Mouse (Mus musculus): ENCODE data around the gene Lrrc55. TPM values are rescaled to one million over a fixed set of nuclear protein-coding genes. Genes with fewer than 3 reads are reported as not detected.
A peak's percentile ranks its signal among the peaks of the same experiment; 100 is the strongest.

Lrrc55 gene
- polyA plus RNA-seq, 1 experiment: not detected

- Histone ChIP-seq H3K27ac (ENCODE audit: insufficient read depth, low read length) (no peak overlapping the region), H3K9me3 (replicated peaks; ENCODE audit: control insufficient read depth, insufficient read depth, low read length, poor library complexity, severe bottlenecking) (no peaks in the 10 kb centered on the region), H3K4me3 (ENCODE audit: low read depth, low read length) (no peak overlapping the region), H3K36me3 (ENCODE audit: control insufficient read depth, insufficient read depth, low read length, poor library complexity, severe bottlenecking) (no peaks in the 10 kb centered on the region), H3K9ac (ENCODE audit: low read depth, poor library complexity, severe bottlenecking) (no peak overlapping the region), H3K4me1 (ENCODE audit: control insufficient read depth, insufficient read depth, low read length) (no peaks in the 10 kb centered on the region), H3K27me3 (ENCODE audit: control insufficient read depth, insufficient read depth, low read length, poor library complexity, severe bottlenecking) (no peaks in the 10 kb centered on the region)
- TF ChIP-seq EP300 (IDR thresholded peaks at IDR 0.05; ENCODE audit: insufficient read depth, low read depth, low read length): no peak
- no peak for TF ChIP-seq CTCF (IDR thresholded peaks at IDR 0.05; ENCODE audit: low read depth, low read length)
- TF ChIP-seq POLR2A (IDR thresholded peaks at IDR 0.05; ENCODE audit: insufficient read depth, low read length): no peak
Measured at GRCm38 (mm10) chr2:85132204-85132603, 64.8 kb downstream of the Lrrc55 start.

DNA sequence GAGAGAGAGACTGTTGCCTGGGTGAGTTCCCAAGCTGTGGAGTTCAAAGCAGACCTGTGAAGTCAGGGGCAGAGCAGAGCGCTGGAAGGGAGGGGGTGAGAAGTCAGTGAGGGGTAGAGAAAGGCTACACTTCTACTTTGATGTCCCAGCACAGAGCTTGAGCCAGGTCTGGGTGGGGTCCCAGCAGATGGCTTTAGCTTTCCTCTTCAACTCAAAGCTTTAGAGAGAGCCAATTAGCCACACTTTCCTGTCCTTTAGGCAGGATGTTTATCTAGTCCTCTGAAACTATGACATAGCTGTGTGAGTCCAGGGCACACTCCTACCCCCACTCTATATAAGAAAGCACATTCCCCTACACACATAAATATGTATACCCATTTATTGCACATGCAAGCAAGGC lies 65.3 kb downstream of the Lrrc55 start:
- H3K27me3 ChIP-seq (ENCODE audit: control insufficient read depth, insufficient read depth, low read length, poor library complexity, severe bottlenecking): no peaks in the 10 kb centered on the region
- H3K27ac ChIP-seq (ENCODE audit: insufficient read depth, low read length): no peak overlapping the region
- H3K9ac ChIP-seq (ENCODE audit: low read depth, poor library complexity, severe bottlenecking): no peak overlapping the region
- H3K4me3 ChIP-seq (ENCODE audit: low read depth, low read length): no peak overlapping the region
- H3K4me1 ChIP-seq (ENCODE audit: control insufficient read depth, insufficient read depth, low read length): no peaks in the 10 kb centered on the region
- H3K36me3 ChIP-seq (ENCODE audit: control insufficient read depth, insufficient read depth, low read length, poor library complexity, severe bottlenecking): no peaks in the 10 kb centered on the region
- TF ChIP-seq CTCF (IDR thresholded peaks at IDR 0.05; ENCODE audit: low read depth, low read length): no peak
- TF ChIP-seq EP300 (IDR thresholded peaks at IDR 0.05; ENCODE audit: insufficient read depth, low read depth, low read length): no peak
- TF ChIP-seq POLR2A (IDR thresholded peaks at IDR 0.05; ENCODE audit: insufficient read depth, low read length): no peak
- no peaks in the 10 kb centered on the region for H3K9me3 ChIP-seq (replicated peaks; ENCODE audit: control insufficient read depth, insufficient read depth, low read length, poor library complexity, severe bottlenecking)

GRCm38 (mm10) chr2:85131226-85131625 lies 65.8 kb downstream of the Lrrc55 start:
- Histone ChIP-seq H3K9ac (ENCODE audit: low read depth, poor library complexity, severe bottlenecking) (no peak overlapping the region), H3K36me3 (ENCODE audit: control insufficient read depth, insufficient read depth, low read length, poor library complexity, severe bottlenecking) (no peaks in the 10 kb centered on the region), H3K27me3 (ENCODE audit: control insufficient read depth, insufficient read depth, low read length, poor library complexity, severe bottlenecking) (no peaks in the 10 kb centered on the region), H3K27ac (ENCODE audit: insufficient read depth, low read length) (no peak overlapping the region), H3K4me3 (ENCODE audit: low read depth, low read length) (no peak overlapping the region), H3K4me1 (ENCODE audit: control insufficient read depth, insufficient read depth, low read length) (no peaks in the 10 kb centered on the region), H3K9me3 (replicated peaks; ENCODE audit: control insufficient read depth, insufficient read depth, low read length, poor library complexity, severe bottlenecking) (no peaks in the 10 kb centered on the region)
- TF ChIP-seq POLR2A (IDR thresholded peaks at IDR 0.05; ENCODE audit: insufficient read depth, low read length) (no peak), CTCF (IDR thresholded peaks at IDR 0.05; ENCODE audit: low read depth, low read length) (no peak), EP300 (IDR thresholded peaks at IDR 0.05; ENCODE audit: insufficient read depth, low read depth, low read length) (no peak)

- no peaks in the 10 kb centered on the region for H3K4me1 ChIP-seq (ENCODE audit: control insufficient read depth, insufficient read depth, low read length)
- no peaks in the 10 kb centered on the region for H3K36me3 ChIP-seq (ENCODE audit: control insufficient read depth, insufficient read depth, low read length, poor library complexity, severe bottlenecking)
- H3K27me3 ChIP-seq (ENCODE audit: control insufficient read depth, insufficient read depth, low read length, poor library complexity, severe bottlenecking): no peaks in the 10 kb centered on the region
- H3K27ac ChIP-seq (ENCODE audit: insufficient read depth, low read length): no peak overlapping the region
- no peak overlapping the region for H3K4me3 ChIP-seq (ENCODE audit: low read depth, low read length)
- no peak for TF ChIP-seq CTCF (IDR thresholded peaks at IDR 0.05; ENCODE audit: low read depth, low read length)
- no peak for TF ChIP-seq EP300 (IDR thresholded peaks at IDR 0.05; ENCODE audit: insufficient read depth, low read depth, low read length)
- TF ChIP-seq POLR2A (IDR thresholded peaks at IDR 0.05; ENCODE audit: insufficient read depth, low read length): no peak
- no peaks in the 10 kb centered on the region for H3K9me3 ChIP-seq (replicated peaks; ENCODE audit: control insufficient read depth, insufficient read depth, low read length, poor library complexity, severe bottlenecking)
- no peak overlapping the region for H3K9ac ChIP-seq (ENCODE audit: low read depth, poor library complexity, severe bottlenecking)
Measured at GRCm38 (mm10) chr2:85129496-85129971, 67.5 kb downstream of the Lrrc55 start.

GRCm38 (mm10) chr2:85123869-85124535 lies 73.0 kb downstream of the Lrrc55 start:
- Histone ChIP-seq H3K4me3 (ENCODE audit: low read depth, low read length) (no peak overlapping the region), H3K27ac (ENCODE audit: insufficient read depth, low read length) (no peak overlapping the region), H3K27me3 (ENCODE audit: control insufficient read depth, insufficient read depth, low read length, poor library complexity, severe bottlenecking) (no peaks in the 10 kb centered on the region), H3K4me1 (ENCODE audit: control insufficient read depth, insufficient read depth, low read length) (no peaks in the 10 kb centered on the region), H3K9ac (ENCODE audit: low read depth, poor library complexity, severe bottlenecking) (no peak overlapping the region), H3K9me3 (replicated peaks; ENCODE audit: control insufficient read depth, insufficient read depth, low read length, poor library complexity, severe bottlenecking) (no peaks in the 10 kb centered on the region), H3K36me3 (ENCODE audit: control insufficient read depth, insufficient read depth, low read length, poor library complexity, severe bottlenecking) (no peaks in the 10 kb centered on the region)
- TF ChIP-seq POLR2A (IDR thresholded peaks at IDR 0.05; ENCODE audit: insufficient read depth, low read length) (no peak), CTCF (IDR thresholded peaks at IDR 0.05; ENCODE audit: low read depth, low read length) (peak; percentile 92)

- Histone ChIP-seq H3K9me3 (replicated peaks; ENCODE audit: control insufficient read depth, insufficient read depth, low read length, poor library complexity, severe bottlenecking) (no peaks in the 10 kb centered on the region), H3K9ac (ENCODE audit: low read depth, poor library complexity, severe bottlenecking) (no peak overlapping the region), H3K4me1 (ENCODE audit: control insufficient read depth, insufficient read depth, low read length) (no peaks in the 10 kb centered on the region), H3K27ac (ENCODE audit: insufficient read depth, low read length) (no peak overlapping the region), H3K36me3 (ENCODE audit: control insufficient read depth, insufficient read depth, low read length, poor library complexity, severe bottlenecking) (no peaks in the 10 kb centered on the region), H3K4me3 (ENCODE audit: low read depth, low read length) (no peak overlapping the region), H3K27me3 (ENCODE audit: control insufficient read depth, insufficient read depth, low read length, poor library complexity, severe bottlenecking) (no peaks in the 10 kb centered on the region)
- TF ChIP-seq EP300 (IDR thresholded peaks at IDR 0.05; ENCODE audit: insufficient read depth, low read depth, low read length) (no peak), POLR2A (IDR thresholded peaks at IDR 0.05; ENCODE audit: insufficient read depth, low read length) (no peak), CTCF (IDR thresholded peaks at IDR 0.05; ENCODE audit: low read depth, low read length) (no peak)
Measured at GRCm38 (mm10) chr2:85123187-85123868, 73.7 kb downstream of the Lrrc55 start.

Other genes with a start within 250 kb of the Lrrc55 start
- not detected in 2 replicates for gene Prg2, start 216.7 kb downstream of the Lrrc55 start, polyA plus RNA-seq (2011; ENCODE audit: insufficient read depth, insufficient read length, low read depth, missing spikeins)
- gene Prg3, start 209.0 kb downstream of the Lrrc55 start, polyA plus RNA-seq (2011; ENCODE audit: insufficient read depth, insufficient read length, low read depth, missing spikeins): not detected in 2 replicates
- gene Ssrp1, start 160.0 kb downstream of the Lrrc55 start, polyA plus RNA-seq (2011; ENCODE audit: insufficient read depth, insufficient read length, low read depth, missing spikeins): 228 and 238 TPM in 2 replicates
- gene P2rx3, start 159.7 kb downstream of the Lrrc55 start, polyA plus RNA-seq (2011; ENCODE audit: insufficient read depth, insufficient read length, low read depth, missing spikeins): 1.3 and 2.5 TPM in 2 replicates
- 27.1 and 33.6 TPM in 2 replicates for gene Tnks1bp1, start 149.2 kb downstream of the Lrrc55 start, polyA plus RNA-seq (2011; ENCODE audit: insufficient read depth, insufficient read length, low read depth, missing spikeins)
- gene Aplnr, start 61.0 kb downstream of the Lrrc55 start, polyA plus RNA-seq (2011; ENCODE audit: insufficient read depth, insufficient read length, low read depth, missing spikeins): 2.3 and 3.3 TPM in 2 replicates
- not detected in 2 replicates for gene Olfr987, start 142.1 kb upstream of the Lrrc55 start, polyA plus RNA-seq (2011; ENCODE audit: insufficient read depth, insufficient read length, low read depth, missing spikeins)
- not detected in 2 replicates for gene Olfr988, start 166.0 kb upstream of the Lrrc55 start, polyA plus RNA-seq (2011; ENCODE audit: insufficient read depth, insufficient read length, low read depth, missing spikeins)
- not detected in 2 replicates for gene Olfr992, start 212.3 kb upstream of the Lrrc55 start, polyA plus RNA-seq (2011; ENCODE audit: insufficient read depth, insufficient read length, low read depth, missing spikeins)
- not detected in 2 replicates for gene Olfr993, start 217.7 kb upstream of the Lrrc55 start, polyA plus RNA-seq (2011; ENCODE audit: insufficient read depth, insufficient read length, low read depth, missing spikeins)
- not detected in 2 replicates for gene Olfr994, start 239.3 kb upstream of the Lrrc55 start, polyA plus RNA-seq (2011; ENCODE audit: insufficient read depth, insufficient read length, low read depth, missing spikeins)
- gene Olfr995, start 246.4 kb upstream of the Lrrc55 start, polyA plus RNA-seq (2011; ENCODE audit: insufficient read depth, insufficient read length, low read depth, missing spikeins): not detected in 2 replicates

Data from ES-Bruce4 (cell line).